Mouse (Mus musculus) MEL (cell line): Measurements from ENCODE around the gene Mthfs.

Experiments
- POLR2A ChIP-seq, 2 experiments: IDR thresholded peaks; 2 replicates each; pipeline ENCODE4 v1.6.1; 2011 to 2012; ENCODE audit warnings: low read length in 2 of 2, mild to moderate bottlenecking in 2 of 2, control low read depth in 1 of 2, improper control_type of control experiment in 1 of 2, low read depth in 1 of 2, moderate library complexity in 1 of 2; ENCODE audit not compliant: control insufficient read depth in 1 of 2, insufficient read depth in 1 of 2, poor library complexity in 1 of 2
- POLR2AphosphoS2 ChIP-seq: IDR thresholded peaks from 2 replicates; pipeline ENCODE4 v1.6.1; 2011; ENCODE audit warnings: low read length, improper control_type of control experiment
- ZC3H11A ChIP-seq: IDR thresholded peaks from 2 replicates; pipeline ENCODE4 v1.6.1; 2012; ENCODE audit warnings: low read depth, mild to moderate bottlenecking, inconsistent platforms, low read length, improper control_type of control experiment

DNA sequence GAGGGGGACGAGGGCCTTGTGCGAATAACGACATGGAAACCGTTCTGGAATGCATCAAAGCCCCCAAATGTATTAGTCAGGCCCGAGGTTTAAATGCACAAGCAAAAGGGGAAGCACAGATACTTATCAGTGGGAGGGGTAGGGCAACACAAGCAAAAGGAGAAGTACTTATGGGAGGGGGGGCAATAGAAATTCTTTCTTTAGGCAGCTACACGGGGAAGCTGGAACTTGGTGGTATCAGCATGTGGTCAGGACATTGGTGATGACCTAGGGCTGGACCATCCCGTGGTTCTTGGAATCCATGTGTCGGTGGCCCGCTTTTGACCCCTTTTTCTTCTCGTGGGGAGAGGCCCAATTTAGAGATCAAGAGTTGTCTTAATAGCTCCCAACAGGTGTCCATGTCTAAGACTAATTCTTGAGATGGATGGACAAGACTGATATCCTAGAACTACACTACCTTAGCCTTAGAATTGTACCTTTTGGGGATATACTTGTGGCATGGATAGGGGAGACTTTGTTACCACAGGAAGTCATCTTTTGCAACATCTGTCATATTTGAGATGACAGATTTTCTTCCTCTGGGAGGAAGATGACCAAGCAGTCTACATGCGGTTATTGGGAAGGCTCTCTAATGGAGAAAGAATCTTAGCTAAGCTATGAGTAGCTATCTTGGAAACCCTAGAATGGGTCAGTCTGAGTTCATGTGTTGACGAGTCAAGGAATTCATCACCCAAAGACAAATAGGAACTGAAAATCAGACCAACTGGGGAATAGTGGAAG lies 46.3 kb downstream of the Mthfs start:
- TF ChIP-seq ZC3H11A (no peak), POLR2AphosphoS2 (no peak), POLR2A (IDR thresholded peaks at IDR 0.05; ENCODE audit: control insufficient read depth in 1 of 2, insufficient read depth in 1 of 2, low read depth in 1 of 2, low read length in 2 of 2, poor library complexity in 1 of 2) (no peak)
